Mouse (Mus musculus) cortical plate, adult 2 months (tissue): ENCODE data around the gene H2-M3.

Experiments
- CTCF ChIP-seq: fragments of 200-500 bp; IDR thresholded peaks from 2 replicates; pipeline ENCODE4 v1.5.1; 2011; ENCODE audit warnings: mild to moderate bottlenecking, control low read depth, low read length; ENCODE audit not compliant: insufficient read depth; ENCODE audit errors: extremely low read depth
- POLR2A ChIP-seq: fragments of 200-500 bp; IDR thresholded peaks from 2 replicates; pipeline ENCODE4 v1.6.1; 2011; ENCODE audit warnings: mild to moderate bottlenecking, low read length, control low read depth; ENCODE audit not compliant: insufficient read depth; ENCODE audit errors: extremely low read depth

DNA sequence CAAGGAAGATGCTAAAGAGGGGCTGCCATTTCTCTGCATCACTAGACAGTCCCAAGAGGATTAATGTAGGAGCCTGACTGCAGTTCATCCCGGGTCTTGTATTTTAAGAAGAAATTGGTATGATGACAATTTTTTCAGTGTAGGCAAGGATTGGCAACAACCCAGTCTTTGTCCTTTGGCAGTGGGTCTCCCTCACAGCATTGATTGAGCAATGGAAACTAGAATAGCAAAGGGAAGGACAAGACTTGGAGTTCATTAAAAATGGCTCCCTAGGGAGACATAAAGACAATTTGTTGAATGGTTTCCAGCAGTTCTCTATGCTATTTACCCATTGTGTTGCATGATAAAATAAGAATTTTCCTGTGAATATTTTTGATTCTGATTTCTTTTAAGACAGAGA lies 10.3 kb downstream of the H2-M3 start:
- TF ChIP-seq CTCF (no peak), POLR2A (no peak)
